Mouse (Mus musculus) liver, embryonic 14.5 days (tissue): ENCODE measurements around the gene Cenpi.

Experiments used
- CTCF ChIP-seq: IDR thresholded peaks from 2 replicates; pipeline ENCODE4 v1.5.1; 2016; ENCODE audit warnings: antibody characterized with exemption, low read depth, control low read depth
- EP300 ChIP-seq: IDR thresholded peaks from 2 replicates; pipeline ENCODE4 v1.6.1; 2016; ENCODE audit warnings: antibody characterized with exemption, low read depth

GRCm38 (mm10) chrX:134308275-134308634 lies 371 bp downstream of the Cenpi start:
- TF ChIP-seq CTCF: no peak
- no peak for TF ChIP-seq EP300
